Mouse (Mus musculus): ENCODE data around the gene Pla1a.

DNA sequence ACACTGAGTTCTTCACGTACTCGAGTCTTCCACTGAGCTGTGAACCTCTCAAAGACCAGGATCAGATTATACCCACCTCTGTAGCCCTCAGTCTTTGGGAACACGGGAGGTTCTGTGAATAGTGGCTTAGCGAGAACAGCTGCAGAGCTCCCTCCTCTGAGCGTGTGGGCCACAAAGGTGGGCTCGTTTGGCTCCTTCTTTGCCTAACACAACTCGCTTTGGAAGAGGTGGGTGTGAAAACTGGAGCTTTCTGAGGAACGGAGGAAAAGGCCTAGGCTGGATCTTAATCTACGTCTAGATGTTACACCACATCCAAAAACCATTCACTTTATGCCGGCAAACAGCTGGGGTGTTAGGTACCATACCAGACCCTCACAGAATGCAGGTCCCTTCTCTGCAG is 67.6 kb downstream of the Pla1a start:
- TF ChIP-seq CTCF (IDR thresholded peaks at IDR 0.05) (no peak), EP300 (IDR thresholded peaks at IDR 0.05) (no peak)

All from lung, postnatal 0 days (tissue).